Mouse (Mus musculus) liver, embryonic 11.5 days (tissue): ENCODE data around the gene Mrpl45. TPM values are rescaled to one million over a fixed set of nuclear protein-coding genes. Genes with fewer than 3 reads are reported as not detected.

Experiments
- ATAC-seq: fragments of 200-750 bp; cut with Nextera tagmentation; replicated peaks from 2 replicates; pipeline ENCODE4 v1.8.0; 2017; ENCODE audit warnings: moderate number of reproducible peaks, mild to moderate bottlenecking, moderate TSS enrichment, moderate library complexity; ENCODE audit not compliant: low FRiP score
- DNase-seq: peaks from one replicate; pipeline ENCODE4 v3.0.0-alpha.2; 2017; ENCODE audit warnings: low spot score
- H3K27ac ChIP-seq: fragments of 300-500 bp; sonication (generic); 2 replicates; pipeline ENCODE4 v1.5.1; 2014; ENCODE audit warnings: mild to moderate bottlenecking, low read depth, low read length, control low read depth
- H3K27me3 ChIP-seq: fragments of 300-500 bp; sonication (generic); replicated peaks from 2 replicates; pipeline ENCODE4 v1.6.1; 2014; ENCODE audit warnings: low read length, mixed read lengths; ENCODE audit not compliant: control insufficient read depth, insufficient read depth
- H3K36me3 ChIP-seq: fragments of 300-500 bp; sonication (generic); 2 replicates; pipeline ENCODE4 v1.6.1; 2014; ENCODE audit warnings: mild to moderate bottlenecking, low read length, moderate library complexity, mixed read lengths; ENCODE audit not compliant: control insufficient read depth, insufficient read depth
- H3K4me1 ChIP-seq: fragments of 300-500 bp; sonication (generic); replicated peaks from 2 replicates; pipeline ENCODE4 v1.6.1; 2014; ENCODE audit warnings: low read length, mixed read lengths; ENCODE audit not compliant: control insufficient read depth, insufficient read depth
- H3K4me2 ChIP-seq: fragments of 300-500 bp; sonication (generic); 2 replicates; pipeline ENCODE4 v1.6.1; 2014; ENCODE audit warnings: mild to moderate bottlenecking, control low read depth, moderate library complexity
- H3K4me3 ChIP-seq: fragments of 300-500 bp; sonication (generic); 2 replicates; pipeline ENCODE4 v1.5.1; 2014; ENCODE audit warnings: low read depth, low read length, control low read depth
- H3K9ac ChIP-seq: fragments of 300-500 bp; sonication (generic); 2 replicates; pipeline ENCODE4 v1.6.1; 2014; ENCODE audit warnings: low read depth, low read length, control low read depth
- H3K9me3 ChIP-seq: fragments of 300-500 bp; sonication (generic); 2 replicates; pipeline ENCODE4 v1.6.1; 2016; ENCODE audit warnings: low read length, inconsistent platforms, mixed read lengths; ENCODE audit not compliant: control insufficient read depth
- WGBS: fragments of 180-500 bp; shearing (Covaris S2); extraction: QIAGEN DNeasy Blood & Tissue Kit; methylation state at CpG from one replicate; pipeline ENCODE4 v1.1.7; 2014; 5-methylcytosine and 5-hydroxymethylcytosine counted together
- polyA plus RNA-seq: library from polyadenylated mRNA; unstranded; fragments of >200 nt; fragmentation: Nextera tagmentation; extraction: Ambion mirVana; gene quantifications from 2 replicates; pipeline ENCODE4 v1.2.1, GENCODE M21; 2014

Gene Mrpl45
- polyA plus RNA-seq, 1 experiment from 2014 or later: 62.4 TPM

GRCm38 (mm10) chr11:97277166-97277565 is 38.4 kb upstream of the Mrpl45 start:
- Histone ChIP-seq H3K27ac (no peak overlapping the region), H3K4me1 (peaks cover 16% of the 10 kb centered on the region; the same call in 1 of the 2 replicates), H3K4me3 (no peak overlapping the region), H3K36me3 (no peaks in the 10 kb centered on the region), H3K9ac (no peak overlapping the region), H3K9me3 (no peaks in the 10 kb centered on the region), H3K27me3 (no peaks in the 10 kb centered on the region), H3K4me2 (no peak overlapping the region)
- DNase-seq (no peak), ATAC-seq (no peak)
- 84% methylated on average over 5 of the region's 5 CpGs for WGBS

GRCm38 (mm10) chr11:97278456-97278855 is 37.1 kb upstream of the Mrpl45 start:
- peak overlapping the region; percentile 86; the same call in 1 of the 2 replicates for H3K4me3 ChIP-seq
- no peak overlapping the region for H3K27ac ChIP-seq
- H3K36me3 ChIP-seq: no peaks in the 10 kb centered on the region
- peaks cover 16% of the 10 kb centered on the region; the same call in 1 of the 2 replicates for H3K4me1 ChIP-seq
- ATAC-seq (no peak), DNase-seq (no peak)
- no peak overlapping the region for H3K9ac ChIP-seq
- peak overlapping the region; percentile 71 for H3K4me2 ChIP-seq
- no peaks in the 10 kb centered on the region for H3K27me3 ChIP-seq
- 84% methylated on average over 6 of the region's 6 CpGs for WGBS
- H3K9me3 ChIP-seq: no peaks in the 10 kb centered on the region

DNA sequence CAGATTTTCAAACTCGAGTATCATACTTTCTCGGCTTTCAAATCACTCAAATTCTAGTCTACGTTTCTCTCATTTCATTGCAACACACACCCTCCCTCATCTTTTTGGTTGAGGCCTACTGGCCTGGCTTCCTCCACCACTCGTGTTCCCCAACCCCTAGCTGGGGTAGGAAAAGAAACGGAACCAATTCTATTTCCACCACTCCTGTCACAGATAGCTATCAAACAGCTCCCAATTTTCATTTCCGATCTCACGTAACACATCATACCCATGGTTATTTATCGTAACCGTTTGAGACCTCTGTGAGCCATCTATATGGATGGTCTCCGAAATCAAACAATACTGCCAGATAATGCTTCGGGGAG is 36.5 kb upstream of the Mrpl45 start:
- Histone ChIP-seq H3K9ac (peak overlapping the region; percentile 86), H3K27ac (peak overlapping the region; percentile 84; the same call in 1 of the 2 replicates), H3K36me3 (no peaks in the 10 kb centered on the region), H3K4me2 (peak overlapping the region; percentile 71), H3K27me3 (no peaks in the 10 kb centered on the region), H3K4me3 (peak overlapping the region; percentile 86), H3K4me1 (peaks cover 16% of the 10 kb centered on the region; the same call in 1 of the 2 replicates), H3K9me3 (no peaks in the 10 kb centered on the region)
- ATAC-seq (no peak; the same call in 1 of the 2 replicates), DNase-seq (no peak)
- WGBS: 22% methylated on average over 11 of the region's 11 CpGs

- no peaks in the 10 kb centered on the region for H3K27me3 ChIP-seq
- DNase-seq: peak; percentile 70
- 2% methylated on average over 55 of the region's 64 CpGs for WGBS
- ATAC-seq: peak; percentile 76
- H3K36me3 ChIP-seq: no peaks in the 10 kb centered on the region
- H3K9ac ChIP-seq: peak overlapping the region; percentile 86
- H3K9me3 ChIP-seq: no peaks in the 10 kb centered on the region
- H3K4me2 ChIP-seq: peak overlapping the region; percentile 71
- H3K4me1 ChIP-seq: peaks cover 16% of the 10 kb centered on the region; the same call in 1 of the 2 replicates
- H3K27ac ChIP-seq: peak overlapping the region; percentile 84
- H3K4me3 ChIP-seq: peak overlapping the region; percentile 86
Measured at GRCm38 (mm10) chr11:97279405-97280215, 35.9 kb upstream of the Mrpl45 start.

DNA sequence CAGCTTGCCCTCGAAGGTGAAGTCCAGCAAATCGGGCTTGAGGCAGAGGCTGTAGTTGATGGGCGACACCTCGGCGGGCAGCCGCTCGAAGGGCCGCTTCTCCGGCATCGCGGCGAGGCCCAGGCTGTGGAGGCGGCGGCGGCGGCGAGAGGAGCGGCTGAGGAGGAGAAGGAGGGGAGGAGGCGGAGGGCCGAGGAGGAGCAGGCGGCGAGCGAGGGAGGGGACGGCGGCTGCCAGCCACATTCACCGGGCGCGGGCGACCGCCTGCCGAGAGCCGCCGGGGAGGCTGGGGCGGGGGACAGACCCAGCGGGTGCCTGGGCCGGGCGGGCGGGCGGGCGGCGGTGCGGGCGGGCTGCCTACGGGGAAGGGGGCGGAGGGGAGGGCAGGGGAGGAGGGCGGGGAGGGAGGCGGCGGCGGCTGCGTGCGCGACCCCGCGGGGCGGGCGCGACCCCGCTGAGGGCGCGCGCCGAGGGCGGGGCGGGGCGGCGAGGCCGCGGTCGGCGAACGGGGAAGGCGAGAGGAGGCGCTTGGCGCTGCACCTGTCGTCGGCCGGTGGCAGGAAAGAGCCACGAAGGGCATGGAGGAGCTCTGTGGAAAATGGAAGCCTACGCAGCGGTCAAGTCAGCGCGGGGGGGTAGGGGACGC is 35.2 kb upstream of the Mrpl45 start, which contains the start of gene Npepps:
Gene Npepps (minus strand): TSS at position 423 of the 646 bp plus-strand sequence.
- H3K4me3 ChIP-seq: peak within 1 kb of the TSS; percentile 86
- no peaks in the 10 kb centered on the region for H3K36me3 ChIP-seq
- peak within 1 kb of the TSS; percentile 76 for H3K4me2 ChIP-seq
- H3K9ac ChIP-seq: peak within 1 kb of the TSS; percentile 86
- ATAC-seq (peak; percentile 83), DNase-seq (peak; percentile 84)
- H3K27ac ChIP-seq: peak within 1 kb of the TSS; percentile 84
- H3K4me1 ChIP-seq: peaks cover 16% of the 10 kb centered on the region; the same call in 1 of the 2 replicates
- no peaks in the 10 kb centered on the region for H3K9me3 ChIP-seq
- WGBS: 2% methylated on average over 49 of the region's 83 CpGs
- no peaks in the 10 kb centered on the region for H3K27me3 ChIP-seq

DNA sequence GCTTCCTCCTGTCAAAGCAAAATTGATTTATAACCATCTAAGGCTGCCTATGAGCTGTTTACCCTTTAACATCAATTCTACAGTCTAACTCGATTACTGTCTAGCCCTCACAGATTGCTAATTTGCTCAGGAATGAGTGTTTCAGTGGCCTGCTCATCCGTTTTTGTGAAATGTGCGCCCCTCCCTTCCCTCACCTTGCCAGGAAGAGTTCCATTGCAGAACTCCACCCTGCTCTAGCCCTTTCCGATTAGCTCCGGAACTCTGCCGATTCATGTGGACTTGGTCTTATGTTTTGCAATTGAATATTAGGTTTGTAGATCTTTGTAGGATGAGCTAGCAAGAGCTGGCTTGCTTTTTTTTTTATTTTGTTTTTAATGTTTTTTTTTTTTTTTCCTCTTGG is 33.3 kb upstream of the Mrpl45 start:
- no peaks in the 10 kb centered on the region for H3K9me3 ChIP-seq
- no peaks in the 10 kb centered on the region for H3K27me3 ChIP-seq
- ATAC-seq (no peak), DNase-seq (no peak)
- 85% methylated on average over 6 of the region's 6 CpGs for WGBS
- H3K36me3 ChIP-seq: no peaks in the 10 kb centered on the region
- H3K27ac ChIP-seq: no peak overlapping the region
- H3K4me2 ChIP-seq: no peak overlapping the region
- H3K9ac ChIP-seq: no peak overlapping the region
- H3K4me1 ChIP-seq: peaks cover 16% of the 10 kb centered on the region; the same call in 1 of the 2 replicates
- no peak overlapping the region for H3K4me3 ChIP-seq

- H3K27me3 ChIP-seq: no peaks in the 10 kb centered on the region
- ATAC-seq (no peak), DNase-seq (no peak)
- H3K27ac ChIP-seq: no peak overlapping the region
- H3K9ac ChIP-seq: no peak overlapping the region
- H3K4me1 ChIP-seq: 0 out of 2 replicates have a peak, but pooled peaks cover 3% of the 10 kb centered on the region
- no peaks in the 10 kb centered on the region for H3K36me3 ChIP-seq
- H3K4me2 ChIP-seq: no peak overlapping the region
- H3K9me3 ChIP-seq: no peaks in the 10 kb centered on the region
- H3K4me3 ChIP-seq: no peak overlapping the region
- WGBS: 66% methylated on average over 4 of the region's 4 CpGs
Measured at GRCm38 (mm10) chr11:97284854-97285253, 30.7 kb upstream of the Mrpl45 start.

DNA sequence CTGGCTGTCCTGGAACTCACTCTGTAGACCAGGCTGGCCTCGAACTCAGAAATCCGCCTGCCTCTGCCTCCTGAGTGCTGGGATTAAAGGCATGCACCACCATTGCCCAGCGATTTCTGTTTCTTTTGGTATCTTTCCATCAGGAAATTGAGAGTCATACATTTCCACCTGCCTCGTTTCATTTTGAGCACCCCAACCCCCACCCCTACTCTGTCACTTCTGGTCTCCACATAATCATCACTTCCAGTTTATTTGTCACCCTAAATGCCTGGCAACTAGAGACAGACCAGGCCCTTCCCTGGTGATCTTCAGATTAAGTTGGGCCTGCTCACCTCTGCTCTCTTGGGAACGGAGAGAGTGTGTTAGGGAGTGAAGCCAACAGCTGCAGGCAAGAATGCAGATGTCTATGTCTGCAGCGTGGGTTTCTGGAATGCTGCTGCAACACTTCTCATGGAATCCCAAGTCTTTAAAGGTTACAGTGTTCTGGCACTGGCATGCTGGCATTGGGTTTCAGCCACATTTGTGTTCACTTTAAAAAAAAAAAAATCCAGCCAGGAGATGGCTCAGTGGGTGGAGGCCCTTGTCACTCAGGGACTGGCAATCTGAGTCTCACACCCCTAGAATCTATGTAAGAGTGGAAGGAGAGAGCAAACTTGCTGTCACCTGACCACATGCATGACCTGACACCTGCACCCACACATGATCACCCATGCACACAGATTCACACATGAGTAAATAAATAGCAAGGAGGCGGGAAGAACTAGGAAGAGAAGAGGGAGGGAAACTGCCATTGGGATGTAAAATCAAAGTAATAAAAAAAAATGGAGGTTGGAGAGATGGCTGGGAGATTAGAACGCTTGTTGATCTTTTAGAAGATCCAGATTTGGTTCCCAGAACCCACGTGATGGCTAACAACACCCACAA is 29.4 kb upstream of the Mrpl45 start:
- 63% methylated on average over 9 of the region's 9 CpGs for WGBS
- Histone ChIP-seq H3K4me1 (no peaks in the 10 kb centered on the region), H3K9me3 (no peaks in the 10 kb centered on the region), H3K36me3 (no peaks in the 10 kb centered on the region), H3K4me3 (no peak overlapping the region), H3K4me2 (no peak overlapping the region), H3K27ac (no peak overlapping the region), H3K9ac (no peak overlapping the region), H3K27me3 (no peaks in the 10 kb centered on the region)
- DNase-seq (no peak), ATAC-seq (no peak)
